Mouse (Mus musculus): ENCODE data around the gene Mdm2. TPM values are rescaled to one million over a fixed set of nuclear protein-coding genes. Genes with fewer than 3 reads are reported as not detected.
A peak's percentile ranks its signal among the peaks of the same experiment; 100 is the strongest.

The Mdm2 gene
- polyA plus RNA-seq, 1 experiment from 2014 or later = 57.9 TPM

DNA sequence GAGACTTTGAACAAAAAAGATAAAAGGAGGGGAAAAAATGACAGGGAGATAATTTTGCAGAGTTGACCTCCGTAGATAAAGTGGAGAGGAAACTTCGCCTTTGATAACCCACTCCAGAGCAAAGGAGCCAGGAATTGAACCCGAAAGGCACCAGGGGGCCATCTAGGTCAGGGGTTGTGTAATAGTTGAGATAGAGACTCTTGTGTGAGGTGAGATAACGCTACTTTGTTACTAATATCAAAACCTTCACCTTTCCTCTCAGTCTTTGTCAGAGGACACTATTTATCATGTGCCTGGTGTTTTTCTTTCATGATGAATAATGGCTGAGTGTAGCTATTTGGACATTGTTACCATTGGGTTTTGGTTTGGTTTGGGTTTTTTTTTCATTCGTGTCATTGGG, 32.2 kb downstream of the Mdm2 start:
- no peak for ATAC-seq (ENCODE audit: low read depth)
- H3K4me2 ChIP-seq (ENCODE audit: low read depth, low read length) = no peak overlapping the region
- H3K36me3 ChIP-seq (ENCODE audit: control insufficient read depth, insufficient read depth, low read length) = no peaks in the 10 kb centered on the region
- WGBS = 84% methylated on average over 5 of the region's 5 CpGs
- no peak overlapping the region for H3K4me3 ChIP-seq (ENCODE audit: low read depth, low read length)
- no peaks in the 10 kb centered on the region for H3K9me3 ChIP-seq (ENCODE audit: control insufficient read depth, low read length)
- no peak overlapping the region for H3K27ac ChIP-seq (ENCODE audit: low read depth, low read length)
- no peaks in the 10 kb centered on the region for H3K27me3 ChIP-seq (ENCODE audit: control insufficient read depth, insufficient read depth, low read length)
- no peaks in the 10 kb centered on the region for H3K4me1 ChIP-seq (ENCODE audit: control insufficient read depth, insufficient read depth, low read length)
- no peak overlapping the region for H3K9ac ChIP-seq (replicated peaks; ENCODE audit: low read depth, low read length)

DNA sequence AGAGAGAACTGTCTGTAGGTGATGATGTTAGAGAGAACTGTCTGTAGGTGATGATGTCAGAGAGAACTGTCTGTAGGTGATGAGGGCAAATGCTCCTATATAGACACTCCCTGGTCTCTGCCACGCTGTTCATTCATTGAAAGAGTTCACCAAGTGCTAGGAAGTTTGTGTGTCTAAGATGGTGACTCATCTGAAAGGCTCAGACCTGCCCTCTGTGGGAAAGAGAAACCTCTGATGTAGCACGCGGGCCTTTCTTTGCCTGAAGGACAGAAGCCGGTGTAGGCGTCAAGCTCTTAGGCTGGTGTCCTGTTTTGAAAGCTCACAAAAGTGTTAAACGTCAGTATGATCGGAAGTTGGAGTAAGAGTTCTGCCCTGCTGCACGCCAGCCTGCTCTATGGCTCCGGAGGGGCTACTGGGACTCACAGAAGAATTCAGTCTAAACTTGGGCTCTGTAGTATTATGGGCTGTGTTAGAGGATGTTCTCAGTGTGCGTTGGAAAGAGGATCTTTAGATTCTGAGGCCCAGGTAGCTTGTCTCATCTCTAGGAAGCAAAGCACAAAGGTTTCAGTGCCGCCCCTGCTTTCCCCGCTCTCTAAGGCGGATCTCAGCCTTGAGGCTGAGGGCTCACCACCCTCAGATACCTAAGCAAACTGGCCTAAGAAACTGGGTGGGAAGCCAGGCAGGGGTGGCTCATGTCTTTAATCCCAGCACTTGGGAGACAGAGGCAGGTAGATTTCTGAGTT, 32.9 kb downstream of the Mdm2 start:
- H3K4me3 ChIP-seq (ENCODE audit: low read depth, low read length) = no peak overlapping the region
- H3K4me2 ChIP-seq (ENCODE audit: low read depth, low read length) = no peak overlapping the region
- no peak for ATAC-seq (ENCODE audit: low read depth)
- no peaks in the 10 kb centered on the region for H3K27me3 ChIP-seq (ENCODE audit: control insufficient read depth, insufficient read depth, low read length)
- no peaks in the 10 kb centered on the region for H3K4me1 ChIP-seq (ENCODE audit: control insufficient read depth, insufficient read depth, low read length)
- H3K9ac ChIP-seq (replicated peaks; ENCODE audit: low read depth, low read length) = no peak overlapping the region
- no peaks in the 10 kb centered on the region for H3K9me3 ChIP-seq (ENCODE audit: control insufficient read depth, low read length)
- no peak overlapping the region for H3K27ac ChIP-seq (ENCODE audit: low read depth, low read length)
- WGBS = 85% methylated on average over 13 of the region's 13 CpGs
- H3K36me3 ChIP-seq (ENCODE audit: control insufficient read depth, insufficient read depth, low read length) = no peaks in the 10 kb centered on the region

DNA sequence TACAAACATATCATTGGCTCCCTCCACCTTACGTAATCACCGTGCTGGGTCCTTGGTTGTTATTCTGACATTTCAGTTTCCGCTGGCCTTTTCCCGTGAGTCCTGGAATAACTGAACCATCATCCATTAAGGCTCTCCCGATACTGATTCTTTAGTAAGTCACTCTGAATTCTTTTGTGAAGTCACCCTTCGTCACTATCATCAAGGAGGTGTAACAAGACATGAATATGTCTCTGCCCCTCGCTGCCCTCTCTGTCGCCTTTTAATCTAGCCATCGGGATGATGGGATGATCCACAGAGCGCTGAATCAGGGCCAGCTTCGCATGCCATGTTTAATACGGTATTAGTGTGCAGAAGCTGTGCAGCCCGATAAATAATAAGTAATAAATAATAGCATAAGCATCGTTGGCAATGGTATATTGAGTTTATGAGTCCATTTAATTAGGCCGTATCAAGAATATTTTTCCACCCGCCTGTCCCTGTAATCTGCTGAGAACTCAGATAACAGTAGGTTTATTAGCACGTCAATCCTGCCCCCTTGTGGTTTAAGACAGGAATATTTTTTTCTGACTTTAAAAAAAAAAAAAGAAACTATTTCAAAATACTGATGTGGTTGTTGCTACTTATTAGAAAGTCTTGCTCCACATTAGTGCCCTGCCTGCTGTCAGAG, 33.8 kb downstream of the Mdm2 start:
- ATAC-seq (ENCODE audit: low read depth) = peak; percentile 52
- Histone ChIP-seq H3K4me3 (ENCODE audit: low read depth, low read length) (peak overlapping the region; percentile 22), H3K36me3 (ENCODE audit: control insufficient read depth, insufficient read depth, low read length) (no peaks in the 10 kb centered on the region), H3K4me2 (ENCODE audit: low read depth, low read length) (peak overlapping the region; percentile 52), H3K4me1 (ENCODE audit: control insufficient read depth, insufficient read depth, low read length) (no peaks in the 10 kb centered on the region), H3K27me3 (ENCODE audit: control insufficient read depth, insufficient read depth, low read length) (no peaks in the 10 kb centered on the region), H3K27ac (ENCODE audit: low read depth, low read length) (peak overlapping the region; percentile 75), H3K9me3 (ENCODE audit: control insufficient read depth, low read length) (no peaks in the 10 kb centered on the region), H3K9ac (replicated peaks; ENCODE audit: low read depth, low read length) (peak overlapping the region; percentile 1)
- 24% methylated on average over 17 of the region's 17 CpGs for WGBS

GRCm38 (mm10) chr10:117676036-117676643, 34.4 kb downstream of the Mdm2 start:
- Histone ChIP-seq H3K27me3 (ENCODE audit: control insufficient read depth, insufficient read depth, low read length) (no peaks in the 10 kb centered on the region), H3K4me3 (ENCODE audit: low read depth, low read length) (peak overlapping the region; percentile 22), H3K36me3 (ENCODE audit: control insufficient read depth, insufficient read depth, low read length) (no peaks in the 10 kb centered on the region), H3K4me1 (ENCODE audit: control insufficient read depth, insufficient read depth, low read length) (no peaks in the 10 kb centered on the region), H3K9me3 (ENCODE audit: control insufficient read depth, low read length) (no peaks in the 10 kb centered on the region), H3K27ac (ENCODE audit: low read depth, low read length) (peak overlapping the region; percentile 75), H3K4me2 (ENCODE audit: low read depth, low read length) (peak overlapping the region; percentile 52), H3K9ac (replicated peaks; ENCODE audit: low read depth, low read length) (peak overlapping the region; percentile 1)
- ATAC-seq (ENCODE audit: low read depth) = peak; percentile 66
- WGBS = 34% methylated on average over 19 of the region's 19 CpGs

GRCm38 (mm10) chr10:117675096-117676035, 35.2 kb downstream of the Mdm2 start:
- Histone ChIP-seq H3K27me3 (ENCODE audit: control insufficient read depth, insufficient read depth, low read length) (no peaks in the 10 kb centered on the region), H3K9me3 (ENCODE audit: control insufficient read depth, low read length) (no peaks in the 10 kb centered on the region), H3K36me3 (ENCODE audit: control insufficient read depth, insufficient read depth, low read length) (no peaks in the 10 kb centered on the region), H3K9ac (replicated peaks; ENCODE audit: low read depth, low read length) (peak overlapping the region; percentile 1; the same call in 1 of the 2 replicates), H3K4me1 (ENCODE audit: control insufficient read depth, insufficient read depth, low read length) (no peaks in the 10 kb centered on the region), H3K4me3 (ENCODE audit: low read depth, low read length) (peak overlapping the region; percentile 22), H3K4me2 (ENCODE audit: low read depth, low read length) (peak overlapping the region; percentile 52), H3K27ac (ENCODE audit: low read depth, low read length) (peak overlapping the region; percentile 75)
- 32% methylated on average over 20 of the region's 20 CpGs for whole genome bisulfite sequencing
- ATAC-seq (ENCODE audit: low read depth) = peak; percentile 83

DNA sequence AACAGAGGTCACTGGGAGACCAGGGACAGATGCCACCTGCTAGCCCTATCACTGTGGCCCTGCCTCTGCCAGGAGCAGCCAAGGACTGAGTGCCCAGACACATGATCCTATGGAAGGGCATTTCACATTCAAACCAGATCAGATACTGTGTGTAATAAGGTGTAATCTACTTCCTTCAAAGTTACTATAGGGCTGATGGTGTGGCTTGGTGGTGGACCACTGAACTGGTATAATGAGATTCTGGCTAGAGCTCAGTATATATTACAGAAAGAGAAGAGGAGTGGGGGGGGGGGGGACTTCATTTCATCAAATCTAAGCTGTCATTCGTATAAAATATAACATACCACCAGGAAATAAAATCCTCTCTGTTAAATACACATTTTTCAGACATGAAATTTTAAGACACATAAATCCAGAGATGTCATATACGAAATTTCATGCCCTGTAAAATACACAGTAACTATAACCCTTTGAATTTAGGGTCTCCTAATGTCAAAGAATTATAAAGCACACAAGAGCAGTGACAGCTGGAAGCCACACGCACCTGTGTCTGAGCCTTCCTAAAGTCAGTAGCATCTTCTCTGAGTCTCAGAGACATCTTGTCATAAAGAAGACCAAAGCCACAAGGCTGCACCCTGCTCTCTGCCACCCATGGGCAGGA, 36.1 kb downstream of the Mdm2 start:
- H3K27ac ChIP-seq (ENCODE audit: low read depth, low read length) = no peak overlapping the region
- WGBS = 82% methylated on average over 3 of the region's 3 CpGs
- no peak for ATAC-seq (ENCODE audit: low read depth)

DNA sequence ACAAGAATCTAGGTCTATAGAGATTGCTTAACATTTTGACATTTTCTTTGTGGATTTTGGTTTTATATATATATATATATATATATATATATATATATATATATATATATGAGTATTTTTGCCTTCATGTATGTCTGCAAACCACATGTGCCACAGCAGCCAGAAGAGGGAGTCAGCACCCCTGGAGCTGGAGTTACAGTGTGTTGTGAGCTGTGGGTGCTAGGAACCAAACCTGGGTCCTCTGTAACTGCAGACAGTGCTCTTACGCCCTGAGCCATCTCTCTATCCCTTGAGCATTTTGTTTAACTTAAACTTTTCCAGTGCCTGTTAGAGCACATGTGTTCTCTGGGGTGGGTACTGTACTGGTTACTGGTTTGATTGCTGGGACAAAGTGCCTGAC, 36.6 kb downstream of the Mdm2 start:
- Histone ChIP-seq H3K27ac (ENCODE audit: low read depth, low read length) (no peak overlapping the region), H3K36me3 (ENCODE audit: control insufficient read depth, insufficient read depth, low read length) (no peaks in the 10 kb centered on the region), H3K4me1 (ENCODE audit: control insufficient read depth, insufficient read depth, low read length) (no peaks in the 10 kb centered on the region), H3K4me3 (ENCODE audit: low read depth, low read length) (no peak overlapping the region), H3K9me3 (ENCODE audit: control insufficient read depth, low read length) (no peaks in the 10 kb centered on the region), H3K27me3 (ENCODE audit: control insufficient read depth, insufficient read depth, low read length) (no peaks in the 10 kb centered on the region), H3K9ac (replicated peaks; ENCODE audit: low read depth, low read length) (no peak overlapping the region), H3K4me2 (ENCODE audit: low read depth, low read length) (no peak overlapping the region)
- ATAC-seq (ENCODE audit: low read depth) = no peak
- WGBS = 100% methylated on average over 1 of the region's 1 CpGs

More for the DNA sequence above, 36.1 kb downstream of the Mdm2 start:
- Histone ChIP-seq H3K27me3 (ENCODE audit: control insufficient read depth, insufficient read depth, low read length) (no peaks in the 10 kb centered on the region), H3K9ac (replicated peaks; ENCODE audit: low read depth, low read length) (no peak overlapping the region), H3K36me3 (ENCODE audit: control insufficient read depth, insufficient read depth, low read length) (no peaks in the 10 kb centered on the region), H3K4me2 (ENCODE audit: low read depth, low read length) (no peak overlapping the region), H3K4me3 (ENCODE audit: low read depth, low read length) (no peak overlapping the region), H3K9me3 (ENCODE audit: control insufficient read depth, low read length) (no peaks in the 10 kb centered on the region), H3K4me1 (ENCODE audit: control insufficient read depth, insufficient read depth, low read length) (no peaks in the 10 kb centered on the region)

DNA sequence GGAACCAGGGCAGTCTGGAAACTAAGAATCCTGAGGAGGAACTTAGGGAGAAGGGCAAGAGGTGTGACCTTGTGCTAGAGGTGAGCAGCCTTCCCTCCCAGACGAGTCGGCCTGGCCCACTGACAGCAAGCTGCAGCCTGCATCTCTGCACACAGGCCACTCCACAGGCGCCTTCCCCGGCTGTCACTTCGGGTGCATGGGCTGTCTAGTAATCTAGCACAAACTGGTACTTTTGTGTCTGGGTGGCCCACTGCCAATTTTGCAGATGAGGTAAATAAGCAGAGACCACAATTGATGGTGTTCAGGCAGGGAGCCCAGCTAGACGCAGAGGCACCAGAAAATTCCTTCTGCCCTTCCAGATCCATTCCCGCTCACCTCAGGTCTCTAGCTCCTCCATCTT, 37.9 kb downstream of the Mdm2 start:
- no peak overlapping the region for H3K27ac ChIP-seq (ENCODE audit: low read depth, low read length)
- no peak for ATAC-seq (ENCODE audit: low read depth)
- no peaks in the 10 kb centered on the region for H3K27me3 ChIP-seq (ENCODE audit: control insufficient read depth, insufficient read depth, low read length)
- no peaks in the 10 kb centered on the region for H3K4me1 ChIP-seq (ENCODE audit: control insufficient read depth, insufficient read depth, low read length)
- no peak overlapping the region for H3K9ac ChIP-seq (replicated peaks; ENCODE audit: low read depth, low read length)
- H3K4me2 ChIP-seq (ENCODE audit: low read depth, low read length) = no peak overlapping the region
- no peaks in the 10 kb centered on the region for H3K36me3 ChIP-seq (ENCODE audit: control insufficient read depth, insufficient read depth, low read length)
- WGBS = 52% methylated on average over 7 of the region's 7 CpGs
- H3K4me3 ChIP-seq (ENCODE audit: low read depth, low read length) = no peak overlapping the region
- H3K9me3 ChIP-seq (ENCODE audit: control insufficient read depth, low read length) = no peaks in the 10 kb centered on the region

Data from neural tube, embryonic 14.5 days (tissue).